Mouse (Mus musculus): ENCODE results near the gene Scn4a. TPM values are rescaled to one million over a fixed set of nuclear protein-coding genes. Genes with fewer than 3 reads are reported as not detected.

Scn4a gene
- polyA plus RNA-seq, 1 experiment from 2014 or later = not detected

GRCm38 (mm10) chr11:106282452-106282851 lies 70.6 kb downstream of the Scn4a start:
- Histone ChIP-seq H3K36me3 (ENCODE audit: poor library complexity, severe bottlenecking) (no peaks in the 10 kb centered on the region), H3K9ac (no peak overlapping the region), H3K4me2 (no peak overlapping the region), H3K4me1 (peaks cover 9% of the 10 kb centered on the region), H3K27me3 (0 out of 2 replicates have a peak, but pooled peaks cover 4% of the 10 kb centered on the region), H3K9me3 (replicated peaks) (no peaks in the 10 kb centered on the region), H3K27ac (no peak overlapping the region), H3K4me3 (no peak overlapping the region)
- no peak for ATAC-seq
- 85% methylated on average over 6 of the region's 6 CpGs for WGBS

- peak within 1 kb of the TSS; percentile 44 for H3K4me2 ChIP-seq
- peak; percentile 57 for ATAC-seq
- H3K27ac ChIP-seq = no peak within 1 kb of the TSS
- H3K36me3 ChIP-seq (ENCODE audit: poor library complexity, severe bottlenecking) = no peaks in the 10 kb centered on the region
- peaks cover 8% of the 10 kb centered on the region for H3K4me1 ChIP-seq
- 0 out of 2 replicates have a peak, but pooled peaks cover 4% of the 10 kb centered on the region for H3K27me3 ChIP-seq
- H3K9ac ChIP-seq = no peak within 1 kb of the TSS
- peak within 1 kb of the TSS; percentile 14; the same call in 1 of the 2 replicates for H3K4me3 ChIP-seq
- no peaks in the 10 kb centered on the region for H3K9me3 ChIP-seq (replicated peaks)
- 14% methylated on average over 25 of the region's 25 CpGs for WGBS
Measured at GRCm38 (mm10) chr11:106276454-106276853, 76.6 kb downstream of the Scn4a start, which contains the start of gene Tcam1. Tcam1 (plus strand) TSS chr11:106276672.

- WGBS = 93% methylated on average over 7 of the region's 7 CpGs
- Histone ChIP-seq H3K27ac (no peak overlapping the region), H3K4me3 (no peak overlapping the region), H3K9me3 (replicated peaks) (no peaks in the 10 kb centered on the region), H3K36me3 (ENCODE audit: poor library complexity, severe bottlenecking) (no peaks in the 10 kb centered on the region), H3K4me2 (no peak overlapping the region), H3K9ac (no peak overlapping the region), H3K4me1 (peaks cover 22% of the 10 kb centered on the region), H3K27me3 (0 out of 2 replicates have a peak, but pooled peaks cover 4% of the 10 kb centered on the region)
- ATAC-seq = no peak
Measured at GRCm38 (mm10) chr11:106274971-106275411, 78.1 kb downstream of the Scn4a start.

GRCm38 (mm10) chr11:106274374-106274773 lies 78.7 kb downstream of the Scn4a start:
- no peak overlapping the region for H3K4me3 ChIP-seq

GRCm38 (mm10) chr11:106273811-106274210 lies 79.3 kb downstream of the Scn4a start:
- WGBS = over 99% methylated on average over 6 of the region's 6 CpGs
- ATAC-seq = no peak
- peak overlapping the region; percentile 75 for H3K4me2 ChIP-seq
- no peaks in the 10 kb centered on the region for H3K36me3 ChIP-seq (ENCODE audit: poor library complexity, severe bottlenecking)
- H3K9me3 ChIP-seq (replicated peaks) = no peaks in the 10 kb centered on the region
- no peak overlapping the region for H3K27ac ChIP-seq
- H3K4me3 ChIP-seq = no peak overlapping the region; the same call in 1 of the 2 replicates
- no peak overlapping the region for H3K9ac ChIP-seq
- H3K4me1 ChIP-seq = peaks cover 30% of the 10 kb centered on the region
- 0 out of 2 replicates have a peak, but pooled peaks cover 4% of the 10 kb centered on the region for H3K27me3 ChIP-seq

More at GRCm38 (mm10) chr11:106274374-106274773, 78.7 kb downstream of the Scn4a start:
- Histone ChIP-seq H3K4me1 (peaks cover 24% of the 10 kb centered on the region), H3K9me3 (replicated peaks) (no peaks in the 10 kb centered on the region), H3K4me2 (no peak overlapping the region), H3K27me3 (0 out of 2 replicates have a peak, but pooled peaks cover 4% of the 10 kb centered on the region), H3K36me3 (ENCODE audit: poor library complexity, severe bottlenecking) (no peaks in the 10 kb centered on the region), H3K27ac (no peak overlapping the region), H3K9ac (no peak overlapping the region)
- ATAC-seq = no peak
- 96% methylated on average over 1 of the region's 1 CpGs for WGBS

DNA sequence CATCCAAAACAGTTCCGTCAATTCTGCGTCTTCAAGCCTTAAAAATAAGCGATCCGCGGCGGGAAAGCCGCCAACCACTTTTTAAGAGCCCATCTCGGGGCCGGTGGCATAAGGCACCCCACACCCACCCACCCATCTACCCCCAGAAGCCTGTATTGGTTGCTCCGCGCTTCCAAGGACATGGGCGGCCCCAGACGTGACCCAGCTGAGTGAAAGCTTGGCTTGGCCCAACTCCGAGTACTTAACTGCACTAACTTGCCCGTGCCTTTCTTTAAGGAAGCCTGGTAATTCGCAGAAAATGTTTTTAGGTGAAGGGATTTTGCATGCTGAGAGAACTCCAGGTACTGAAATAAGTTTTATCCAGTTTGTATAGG lies 79.8 kb downstream of the Scn4a start:
- peak overlapping the region; percentile 75 for H3K4me2 ChIP-seq
- peak overlapping the region; percentile 97 for H3K9ac ChIP-seq
- ATAC-seq = peak; percentile 29
- H3K36me3 ChIP-seq (ENCODE audit: poor library complexity, severe bottlenecking) = no peaks in the 10 kb centered on the region
- WGBS = 20% methylated on average over 16 of the region's 16 CpGs
- H3K27ac ChIP-seq = peak overlapping the region; percentile 92
- no peaks in the 10 kb centered on the region for H3K9me3 ChIP-seq (replicated peaks)
- H3K27me3 ChIP-seq = 0 out of 2 replicates have a peak, but pooled peaks cover 4% of the 10 kb centered on the region
- H3K4me1 ChIP-seq = peaks cover 34% of the 10 kb centered on the region
- peak overlapping the region; percentile 98 for H3K4me3 ChIP-seq

- peaks cover 39% of the 10 kb centered on the region for H3K4me1 ChIP-seq
- H3K27ac ChIP-seq = peak within 1 kb of the TSS; percentile 92
- peak within 1 kb of the TSS; percentile 97 for H3K9ac ChIP-seq
- H3K36me3 ChIP-seq (ENCODE audit: poor library complexity, severe bottlenecking) = no peaks in the 10 kb centered on the region
- peak; percentile 94 for ATAC-seq
- H3K27me3 ChIP-seq = no peaks in the 10 kb centered on the region
- H3K4me3 ChIP-seq = peak within 1 kb of the TSS; percentile 98
- peak within 1 kb of the TSS; percentile 75 for H3K4me2 ChIP-seq
- no peaks in the 10 kb centered on the region for H3K9me3 ChIP-seq (replicated peaks)
- WGBS = under 1% methylated on average over 66 of the region's 72 CpGs
Measured at GRCm38 (mm10) chr11:106272644-106273310, 80.3 kb downstream of the Scn4a start, which contains the start of gene Smarcd2. Smarcd2 (minus strand) TSS chr11:106272972.

DNA sequence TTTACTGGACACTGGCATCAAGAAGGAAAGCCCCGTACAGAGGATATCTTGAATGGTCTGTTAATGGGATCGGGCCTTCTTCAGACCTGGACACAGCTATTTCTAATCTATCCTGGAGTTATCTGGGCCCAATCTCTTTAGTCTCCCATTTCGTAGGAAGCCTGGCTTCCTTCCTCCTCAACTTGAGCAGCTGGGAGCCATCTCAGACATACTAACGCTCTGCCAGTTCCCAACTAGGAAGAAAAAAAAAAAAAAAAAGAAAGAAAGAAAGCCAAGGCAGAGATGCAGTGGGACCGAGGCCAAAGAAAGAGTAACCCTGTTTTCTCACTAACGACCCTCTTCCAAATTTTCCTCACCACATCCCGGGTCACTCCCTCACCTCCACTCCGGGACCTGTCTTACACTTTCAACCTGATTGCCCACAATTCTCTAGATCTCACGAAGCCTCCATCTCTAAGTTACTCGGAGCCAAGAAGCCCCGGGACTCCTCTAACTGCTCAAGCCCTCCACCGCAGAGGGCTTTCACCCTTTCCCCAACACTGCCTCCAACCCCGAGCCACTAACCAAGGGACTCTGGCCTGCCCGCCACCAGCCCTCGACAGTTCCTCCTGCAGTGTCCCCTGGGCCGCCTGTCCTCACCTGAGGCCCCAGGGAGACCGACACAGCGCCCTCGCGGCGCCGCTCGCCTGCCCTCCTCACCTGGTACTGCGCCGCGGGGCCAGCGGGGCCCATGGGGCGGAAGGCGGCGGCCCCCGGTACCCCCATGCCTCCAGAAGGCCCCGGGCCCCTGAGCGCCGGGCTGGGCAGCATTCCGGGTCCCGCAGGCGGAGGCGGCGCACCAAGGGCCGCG lies 81.1 kb downstream of the Scn4a start:
- Histone ChIP-seq H3K4me3 (peak overlapping the region; percentile 98), H3K27me3 (no peaks in the 10 kb centered on the region), H3K9ac (peak overlapping the region; percentile 97), H3K36me3 (ENCODE audit: poor library complexity, severe bottlenecking) (peaks cover 4% of the 10 kb centered on the region), H3K4me1 (peaks cover 44% of the 10 kb centered on the region), H3K27ac (peak overlapping the region; percentile 92), H3K9me3 (replicated peaks) (no peaks in the 10 kb centered on the region), H3K4me2 (peak overlapping the region; percentile 75)
- WGBS = 2% methylated on average over 38 of the region's 41 CpGs
- no peak; the same call in 1 of the 2 replicates for ATAC-seq

GRCm38 (mm10) chr11:106271131-106271793 lies 81.8 kb downstream of the Scn4a start:
- peak overlapping the region; percentile 97 for H3K9ac ChIP-seq
- no peak for ATAC-seq
- H3K4me1 ChIP-seq = peaks cover 44% of the 10 kb centered on the region
- 50% methylated on average over 5 of the region's 5 CpGs for WGBS
- H3K4me2 ChIP-seq = peak overlapping the region; percentile 75
- H3K9me3 ChIP-seq (replicated peaks) = no peaks in the 10 kb centered on the region
- H3K36me3 ChIP-seq (ENCODE audit: poor library complexity, severe bottlenecking) = peaks cover 11% of the 10 kb centered on the region
- peak overlapping the region; percentile 98 for H3K4me3 ChIP-seq
- no peaks in the 10 kb centered on the region for H3K27me3 ChIP-seq
- H3K27ac ChIP-seq = peak overlapping the region; percentile 92

DNA sequence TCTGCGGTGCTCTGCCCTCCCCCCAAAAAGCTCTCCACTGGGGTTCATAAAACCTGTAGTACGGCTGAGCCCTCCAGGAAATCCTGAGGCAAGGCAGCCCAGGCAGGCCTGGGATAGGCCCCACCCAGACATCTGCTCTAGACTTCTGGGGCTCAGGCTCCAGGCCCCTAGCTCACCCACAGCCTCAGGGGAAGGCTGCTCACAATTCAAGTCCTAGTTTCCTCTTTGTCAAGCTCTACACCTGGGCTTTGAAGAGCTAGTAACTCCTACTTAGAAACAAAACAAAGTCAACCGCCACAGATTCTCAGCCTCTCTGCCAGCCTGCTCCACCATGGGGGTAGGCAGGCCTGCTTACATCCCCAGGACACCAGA lies 84.0 kb downstream of the Scn4a start:
- no peaks in the 10 kb centered on the region for H3K9me3 ChIP-seq (replicated peaks)
- peak overlapping the region; percentile 43 for H3K9ac ChIP-seq
- H3K27ac ChIP-seq = peak overlapping the region; percentile 73
- peaks cover 33% of the 10 kb centered on the region for H3K36me3 ChIP-seq (ENCODE audit: poor library complexity, severe bottlenecking)
- H3K27me3 ChIP-seq = no peaks in the 10 kb centered on the region
- H3K4me2 ChIP-seq = peak overlapping the region; percentile 12; the same call in 1 of the 2 replicates
- WGBS = 65% methylated on average over 3 of the region's 3 CpGs
- peaks cover 41% of the 10 kb centered on the region for H3K4me1 ChIP-seq
- ATAC-seq = no peak
- H3K4me3 ChIP-seq = no peak overlapping the region

All from forebrain, embryonic 13.5 days (tissue).